Mouse (Mus musculus) ES-Bruce4 (cell line): ENCODE measurements around the gene Kcnj14. TPM values are rescaled to one million over a fixed set of nuclear protein-coding genes. Genes with fewer than 3 reads are reported as not detected.

Experiments
- H3K27ac ChIP-seq: 2 replicates; pipeline ENCODE4 v1.5.1; 2012; ENCODE audit warnings: low read length, inconsistent platforms; ENCODE audit not compliant: insufficient read depth
- H3K27me3 ChIP-seq: 2 replicates; pipeline ENCODE4 v1.6.1; 2012; ENCODE audit warnings: mild to moderate bottlenecking, low read length, inconsistent platforms; ENCODE audit not compliant: control insufficient read depth, poor library complexity, insufficient read depth, severe bottlenecking
- H3K36me3 ChIP-seq: 2 replicates; pipeline ENCODE4 v1.6.1; 2012; ENCODE audit warnings: inconsistent platforms, mild to moderate bottlenecking, low read length, moderate library complexity; ENCODE audit not compliant: control insufficient read depth, poor library complexity, insufficient read depth, severe bottlenecking
- H3K4me1 ChIP-seq: one replicate; pipeline ENCODE4 v1.8.1; 2011; ENCODE audit warnings: low read length; ENCODE audit not compliant: control insufficient read depth, insufficient read depth
- H3K4me3 ChIP-seq: 2 replicates; pipeline ENCODE4 v1.5.1; 2011; ENCODE audit warnings: low read depth, mild to moderate bottlenecking, low read length
- H3K9ac ChIP-seq: 2 replicates; pipeline ENCODE4 v1.6.1; 2012; ENCODE audit warnings: low read depth, mild to moderate bottlenecking, inconsistent platforms; ENCODE audit not compliant: poor library complexity, severe bottlenecking
- H3K9me3 ChIP-seq: replicated peaks from 2 replicates; pipeline ENCODE4 v1.6.1; 2012; ENCODE audit warnings: mild to moderate bottlenecking, low read length, inconsistent platforms; ENCODE audit not compliant: control insufficient read depth, poor library complexity, insufficient read depth, severe bottlenecking
- CTCF ChIP-seq: IDR thresholded peaks from one replicate; pipeline ENCODE4 v1.8.1; 2011; ENCODE audit warnings: low read depth, low read length
- EP300 ChIP-seq: IDR thresholded peaks from 2 replicates; pipeline ENCODE4 v1.6.1; 2011; ENCODE audit warnings: low read depth, low read length; ENCODE audit not compliant: insufficient read depth
- POLR2A ChIP-seq: IDR thresholded peaks from one replicate; pipeline ENCODE4 v1.8.1; 2011; ENCODE audit warnings: low read length; ENCODE audit not compliant: insufficient read depth
- polyA plus RNA-seq: library from polyadenylated mRNA; stranded (reverse); fragments of >200 nt; gene quantifications from 2 replicates; pipeline ENCODE4 v1.2.4, GENCODE M21; 2011; ENCODE audit warnings: low read depth; ENCODE audit not compliant: missing spikeins, insufficient read depth, insufficient read length

The Kcnj14 gene
- polyA plus RNA-seq, 1 experiment = not detected

GRCm38 (mm10) chr7:45782271-45782670 is 42.3 kb downstream of the Kcnj14 start:
- Histone ChIP-seq H3K4me3 (no peak overlapping the region), H3K4me1 (peaks cover 3% of the 10 kb centered on the region), H3K27ac (no peak overlapping the region), H3K27me3 (no peaks in the 10 kb centered on the region), H3K9ac (no peak overlapping the region), H3K36me3 (no peaks in the 10 kb centered on the region), H3K9me3 (no peaks in the 10 kb centered on the region)
- TF ChIP-seq POLR2A = no peak
- TF ChIP-seq EP300 = no peak
- TF ChIP-seq CTCF = no peak

- Histone ChIP-seq H3K36me3 (no peaks in the 10 kb centered on the region), H3K9me3 (no peaks in the 10 kb centered on the region), H3K4me1 (no peaks in the 10 kb centered on the region), H3K9ac (no peak overlapping the region), H3K27me3 (no peaks in the 10 kb centered on the region), H3K4me3 (0 out of 2 replicates have a peak overlapping the region, but pooled peaks have one; percentile 12), H3K27ac (no peak overlapping the region)
- TF ChIP-seq POLR2A (no peak), CTCF (no peak), EP300 (no peak)
Measured at GRCm38 (mm10) chr7:45779081-45779641, 45.4 kb downstream of the Kcnj14 start.

GRCm38 (mm10) chr7:45775237-45775636 is 49.3 kb downstream of the Kcnj14 start:
- H3K27me3 ChIP-seq = no peaks in the 10 kb centered on the region

GRCm38 (mm10) chr7:45771101-45771500 is 53.5 kb downstream of the Kcnj14 start:
- H3K27me3 ChIP-seq = no peaks in the 10 kb centered on the region
- no peak overlapping the region for H3K9ac ChIP-seq
- no peaks in the 10 kb centered on the region for H3K9me3 ChIP-seq
- peaks cover 3% of the 10 kb centered on the region for H3K4me1 ChIP-seq
- no peak for TF ChIP-seq POLR2A
- TF ChIP-seq EP300 = no peak
- no peak for TF ChIP-seq CTCF
- no peak overlapping the region for H3K27ac ChIP-seq
- H3K36me3 ChIP-seq = no peaks in the 10 kb centered on the region
- no peak overlapping the region for H3K4me3 ChIP-seq

More at GRCm38 (mm10) chr7:45775237-45775636, 49.3 kb downstream of the Kcnj14 start:
- no peak overlapping the region for H3K9ac ChIP-seq
- no peaks in the 10 kb centered on the region for H3K9me3 ChIP-seq
- H3K4me3 ChIP-seq = no peak overlapping the region
- no peaks in the 10 kb centered on the region for H3K36me3 ChIP-seq
- TF ChIP-seq EP300 (no peak), POLR2A (no peak), CTCF (no peak)
- H3K27ac ChIP-seq = no peak overlapping the region
- no peaks in the 10 kb centered on the region for H3K4me1 ChIP-seq

- no peaks in the 10 kb centered on the region for H3K9me3 ChIP-seq
- no peak overlapping the region for H3K27ac ChIP-seq
- H3K4me3 ChIP-seq = no peak overlapping the region
- H3K4me1 ChIP-seq = peaks cover 4% of the 10 kb centered on the region
- H3K36me3 ChIP-seq = no peaks in the 10 kb centered on the region
- no peak overlapping the region for H3K9ac ChIP-seq
- no peaks in the 10 kb centered on the region for H3K27me3 ChIP-seq
- TF ChIP-seq EP300 = no peak
- TF ChIP-seq POLR2A = no peak
- TF ChIP-seq CTCF = no peak
Measured at GRCm38 (mm10) chr7:45770427-45771082, 54.0 kb downstream of the Kcnj14 start.

GRCm38 (mm10) chr7:45767500-45767899 is 57.1 kb downstream of the Kcnj14 start:
- no peaks in the 10 kb centered on the region for H3K27me3 ChIP-seq
- H3K9me3 ChIP-seq = no peaks in the 10 kb centered on the region
- TF ChIP-seq POLR2A (no peak), CTCF (peak; percentile 40), EP300 (no peak)
- no peaks in the 10 kb centered on the region for H3K36me3 ChIP-seq
- no peak overlapping the region for H3K27ac ChIP-seq
- no peak overlapping the region for H3K4me3 ChIP-seq
- H3K9ac ChIP-seq = no peak overlapping the region
- H3K4me1 ChIP-seq = peaks cover 4% of the 10 kb centered on the region
